Mouse (Mus musculus): ENCODE measurements around the gene Gm21800. TPM values are rescaled to one million over a fixed set of nuclear protein-coding genes. Genes with fewer than 3 reads are reported as not detected.
"Not testable (repeated sequence)": the region's sequence is repeated elsewhere in the genome, so short reads cannot be mapped to it uniquely, and the experiment has no call there.

Gm21800 gene
- not detected in 2 replicates for polyA plus RNA-seq (2015; fragmentation: Nextera tagmentation; extraction: Ambion mirVana)

- not testable (repeated sequence) for H3K27me3 ChIP-seq (ENCODE audit: insufficient read depth, low read length); H3K9ac ChIP-seq (ENCODE audit: low read depth, low read length); H3K36me3 ChIP-seq (ENCODE audit: insufficient read depth, low read length); DNase-seq (ENCODE audit: low spot score); H3K4me1 ChIP-seq (replicated peaks; ENCODE audit: insufficient read depth, low read length); H3K27ac ChIP-seq; H3K9me3 ChIP-seq (replicated peaks; ENCODE audit: low read length); H3K4me2 ChIP-seq (ENCODE audit: low read length); H3K4me3 ChIP-seq (replicated peaks; ENCODE audit: low read depth, low read length); ATAC-seq (replicated peaks; ENCODE audit: low FRiP score, low read depth)
- no CpG with 5 or more reads among the region's 3 CpGs for WGBS
Measured at GRCm38 (mm10) chrY:41406198-41406597, at the start of gene Gm21800. TSS of gene Gm21800 (plus strand) at chrY:41406498.
